Mouse (Mus musculus) stomach, embryonic 16.5 days (tissue): Measurements from ENCODE around the gene Clasp1. TPM values are rescaled to one million over a fixed set of nuclear protein-coding genes. Genes with fewer than 3 reads are reported as not detected.

Experiments used
- ATAC-seq: fragments of 200-750 bp; cut with Nextera tagmentation; 2 replicates; pipeline ENCODE4 v1.8.0; 2017; ENCODE audit warnings: moderate number of reproducible peaks, moderate TSS enrichment; ENCODE audit not compliant: insufficient read depth, low FRiP score
- H3K27ac ChIP-seq: fragments of 300-500 bp; sonication (generic); 2 replicates; pipeline ENCODE4 v1.5.1; 2014; ENCODE audit warnings: low read length
- H3K27me3 ChIP-seq: fragments of 300-500 bp; sonication (generic); 2 replicates; pipeline ENCODE4 v1.6.1; 2014; ENCODE audit warnings: low read length, control low read depth, mixed read lengths; ENCODE audit not compliant: control insufficient read depth, insufficient read depth
- H3K36me3 ChIP-seq: fragments of 300-500 bp; sonication (generic); 2 replicates; pipeline ENCODE4 v1.6.1; 2014; ENCODE audit warnings: low read length; ENCODE audit not compliant: control insufficient read depth, insufficient read depth
- H3K4me1 ChIP-seq: fragments of 300-500 bp; sonication (generic); 2 replicates; pipeline ENCODE4 v1.6.1; 2014; ENCODE audit warnings: low read length, control low read depth, mixed read lengths; ENCODE audit not compliant: control insufficient read depth, insufficient read depth
- H3K4me2 ChIP-seq: fragments of 300-500 bp; sonication (generic); 2 replicates; pipeline ENCODE4 v1.6.1; 2014; ENCODE audit warnings: low read depth, low read length, mixed read lengths
- H3K4me3 ChIP-seq: fragments of 300-500 bp; sonication (generic); replicated peaks from 2 replicates; pipeline ENCODE4 v1.5.1; 2014; ENCODE audit warnings: mild to moderate bottlenecking, low read length
- H3K9ac ChIP-seq: fragments of 300-500 bp; sonication (generic); 2 replicates; pipeline ENCODE4 v1.6.1; 2014; ENCODE audit warnings: low read length
- H3K9me3 ChIP-seq: fragments of 300-500 bp; sonication (generic); replicated peaks from 2 replicates; pipeline ENCODE4 v1.6.1; 2016; ENCODE audit warnings: low read length, control low read depth; ENCODE audit not compliant: control insufficient read depth
- WGBS: fragments of 180-500 bp; shearing (Covaris S2); extraction: QIAGEN DNeasy Blood & Tissue Kit; methylation state at CpG from one replicate; pipeline ENCODE4 v1.1.7; 2014; 5-methylcytosine and 5-hydroxymethylcytosine counted together
- polyA plus RNA-seq: library from polyadenylated mRNA; unstranded; fragments of >200 nt; fragmentation: Nextera tagmentation; extraction: Ambion mirVana; gene quantifications from 2 replicates; pipeline ENCODE4 v1.2.1, GENCODE M21; 2015

The Clasp1 gene
- polyA plus RNA-seq, 1 experiment from 2014 or later: 39.3 TPM

GRCm38 (mm10) chr1:118553451-118553850 is 164.6 kb downstream of the Clasp1 start:
- H3K4me1 ChIP-seq: no peaks in the 10 kb centered on the region
- H3K27me3 ChIP-seq: no peaks in the 10 kb centered on the region
- H3K9me3 ChIP-seq: no peaks in the 10 kb centered on the region
- no peak for ATAC-seq
- no peak overlapping the region for H3K4me3 ChIP-seq
- H3K27ac ChIP-seq: no peak overlapping the region
- no peak overlapping the region for H3K4me2 ChIP-seq
- peaks cover 5% of the 10 kb centered on the region; the same call in 1 of the 2 replicates for H3K36me3 ChIP-seq
- 87% methylated on average over 3 of the region's 3 CpGs for WGBS
- H3K9ac ChIP-seq: no peak overlapping the region

- Histone ChIP-seq H3K9me3 (no peaks in the 10 kb centered on the region), H3K9ac (no peak overlapping the region), H3K4me3 (no peak overlapping the region), H3K36me3 (peaks cover 5% of the 10 kb centered on the region; the same call in 1 of the 2 replicates), H3K4me2 (no peak overlapping the region), H3K27me3 (no peaks in the 10 kb centered on the region), H3K27ac (no peak overlapping the region), H3K4me1 (no peaks in the 10 kb centered on the region)
- ATAC-seq: no peak
- WGBS: 90% methylated on average over 5 of the region's 5 CpGs
These were observed 166.1 kb downstream of the Clasp1 start for GRCm38 (mm10) chr1:118554961-118555360.

GRCm38 (mm10) chr1:118559716-118560115 is 170.9 kb downstream of the Clasp1 start:
- ATAC-seq: no peak
- Histone ChIP-seq H3K4me1 (no peaks in the 10 kb centered on the region), H3K4me2 (no peak overlapping the region), H3K9ac (no peak overlapping the region), H3K27ac (no peak overlapping the region), H3K4me3 (no peak overlapping the region), H3K36me3 (peaks cover 13% of the 10 kb centered on the region; the same call in 1 of the 2 replicates), H3K9me3 (no peaks in the 10 kb centered on the region), H3K27me3 (no peaks in the 10 kb centered on the region)
- WGBS: 82% methylated on average over 2 of the region's 2 CpGs

- Histone ChIP-seq H3K27ac (no peak overlapping the region), H3K4me3 (no peak overlapping the region), H3K9me3 (no peaks in the 10 kb centered on the region), H3K36me3 (peaks cover 13% of the 10 kb centered on the region), H3K4me2 (no peak overlapping the region), H3K27me3 (no peaks in the 10 kb centered on the region), H3K9ac (no peak overlapping the region), H3K4me1 (no peaks in the 10 kb centered on the region)
- no peak for ATAC-seq
These were observed 175.7 kb downstream of the Clasp1 start for GRCm38 (mm10) chr1:118564561-118564960.

- no peak for ATAC-seq
- H3K36me3 ChIP-seq: peaks cover 12% of the 10 kb centered on the region
- 92% methylated on average over 3 of the region's 3 CpGs for WGBS
These were observed 178.8 kb downstream of the Clasp1 start for GRCm38 (mm10) chr1:118567659-118568058.

GRCm38 (mm10) chr1:118580174-118580702 is 191.4 kb downstream of the Clasp1 start:
- no peak for ATAC-seq
- WGBS: 99% methylated on average over 2 of the region's 2 CpGs
- H3K4me1 ChIP-seq: no peaks in the 10 kb centered on the region
- H3K9me3 ChIP-seq: no peaks in the 10 kb centered on the region
- H3K36me3 ChIP-seq: peaks cover 9% of the 10 kb centered on the region
- H3K27me3 ChIP-seq: no peaks in the 10 kb centered on the region
- no peak overlapping the region for H3K4me2 ChIP-seq
- H3K9ac ChIP-seq: no peak overlapping the region
- H3K4me3 ChIP-seq: no peak overlapping the region
- no peak overlapping the region for H3K27ac ChIP-seq

More at GRCm38 (mm10) chr1:118567659-118568058, 178.8 kb downstream of the Clasp1 start:
- Histone ChIP-seq H3K9ac (no peak overlapping the region), H3K27ac (no peak overlapping the region), H3K4me2 (no peak overlapping the region), H3K27me3 (no peaks in the 10 kb centered on the region), H3K9me3 (no peaks in the 10 kb centered on the region), H3K4me1 (no peaks in the 10 kb centered on the region), H3K4me3 (no peak overlapping the region)

- H3K4me1 ChIP-seq: no peaks in the 10 kb centered on the region
- H3K36me3 ChIP-seq: peaks cover 7% of the 10 kb centered on the region; the same call in 1 of the 2 replicates
- H3K4me3 ChIP-seq: no peak overlapping the region
- H3K27me3 ChIP-seq: no peaks in the 10 kb centered on the region
- H3K27ac ChIP-seq: no peak overlapping the region
- 91% methylated on average over 8 of the region's 8 CpGs for WGBS
- no peaks in the 10 kb centered on the region for H3K9me3 ChIP-seq
- no peak overlapping the region for H3K9ac ChIP-seq
- ATAC-seq: no peak
- no peak overlapping the region for H3K4me2 ChIP-seq
These were observed 192.3 kb downstream of the Clasp1 start for GRCm38 (mm10) chr1:118581179-118581578.

- no peak for ATAC-seq
- WGBS: 55% methylated on average over 5 of the region's 5 CpGs
- no peaks in the 10 kb centered on the region for H3K9me3 ChIP-seq
These were observed 200.9 kb downstream of the Clasp1 start for GRCm38 (mm10) chr1:118589721-118590120.

GRCm38 (mm10) chr1:118592933-118593332 is 204.1 kb downstream of the Clasp1 start:
- Histone ChIP-seq H3K27me3 (no peaks in the 10 kb centered on the region), H3K9me3 (no peaks in the 10 kb centered on the region), H3K4me3 (no peak overlapping the region), H3K9ac (no peak overlapping the region), H3K36me3 (peaks cover 22% of the 10 kb centered on the region), H3K4me1 (no peaks in the 10 kb centered on the region), H3K4me2 (no peak overlapping the region), H3K27ac (no peak overlapping the region)
- ATAC-seq: no peak
- WGBS: 92% methylated on average over 4 of the region's 4 CpGs

More at GRCm38 (mm10) chr1:118589721-118590120, 200.9 kb downstream of the Clasp1 start:
- Histone ChIP-seq H3K9ac (no peak overlapping the region), H3K36me3 (peaks cover 22% of the 10 kb centered on the region), H3K27me3 (no peaks in the 10 kb centered on the region), H3K4me1 (no peaks in the 10 kb centered on the region), H3K4me3 (no peak overlapping the region), H3K4me2 (no peak overlapping the region), H3K27ac (no peak overlapping the region)
